Mouse (Mus musculus): Measurements from ENCODE around the gene Sult1c1. TPM values are rescaled to one million over a fixed set of nuclear protein-coding genes. Genes with fewer than 3 reads are reported as not detected.
"Not testable (repeated sequence)": the region's sequence is repeated elsewhere in the genome, so short reads cannot be mapped to it uniquely, and the experiment has no call there.

Sult1c1 gene
- not detected for total RNA-seq (2021)
- long read RNA-seq, experiment 1: 0 reads
- long read RNA-seq, experiment 2: 0 reads

- no peak for DNase-seq (ENCODE audit: low spot score in 2 of 2)
Measured at GRCm38 (mm10) chr17:53990574-53990973, at the start of gene Sult1c1. Gene Sult1c1 (minus strand): TSS chr17:53990674.

- peak; percentile 13 to 50 for DNase-seq (ENCODE audit: low spot score in 2 of 2)
Measured at GRCm38 (mm10) chr17:54014204-54014603, 23.7 kb upstream of the Sult1c1 start.

GRCm38 (mm10) chr17:54011196-54011595 is 20.7 kb upstream of the Sult1c1 start:
- no peak for DNase-seq (ENCODE audit: low spot score in 2 of 2)

- not testable (repeated sequence) for DNase-seq (ENCODE audit: low spot score in 2 of 2)
Measured at GRCm38 (mm10) chr17:54010536-54010935, 20.1 kb upstream of the Sult1c1 start.

DNA sequence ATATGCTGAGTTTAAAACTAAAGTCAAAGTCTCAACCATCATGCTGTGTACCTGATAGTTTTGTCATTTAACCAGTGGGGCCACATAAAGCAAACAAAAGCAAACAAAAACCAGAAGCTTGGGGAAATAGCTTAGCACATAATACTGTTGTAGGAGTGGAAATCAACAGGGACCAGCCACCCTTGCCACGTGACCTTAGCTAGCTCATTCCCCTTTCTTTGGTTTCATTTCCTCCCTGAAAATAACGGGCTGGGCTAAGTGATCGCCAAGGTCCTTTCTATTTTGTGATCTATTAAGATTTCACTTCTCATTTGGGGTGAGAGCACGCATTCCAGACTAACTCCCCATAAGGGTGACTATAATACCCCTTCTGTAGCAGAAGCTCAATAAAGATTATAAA is 13.0 kb upstream of the Sult1c1 start:
- DNase-seq (ENCODE audit: low spot score in 2 of 2): no peak

DNA sequence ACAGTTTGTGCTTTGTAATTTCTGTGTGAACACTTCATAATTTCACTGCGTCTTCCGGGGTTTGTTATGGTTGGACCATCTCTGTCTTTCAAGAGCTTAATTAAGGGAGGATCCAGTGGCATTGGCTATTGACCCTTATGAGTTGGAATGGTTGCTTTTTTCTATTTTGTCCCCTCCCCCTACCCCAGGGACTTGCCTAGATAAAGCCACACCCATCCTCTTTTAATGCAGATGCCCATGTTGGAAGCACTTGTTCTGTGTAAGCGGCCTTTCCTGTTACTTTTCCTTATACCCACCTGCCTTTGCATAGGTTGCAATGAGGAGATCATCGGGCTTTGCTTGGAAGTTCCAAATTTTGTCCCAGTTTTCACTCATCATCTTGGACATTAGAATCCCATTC is 16.9 kb downstream of the Sult1c1 start:
- no peak for DNase-seq (ENCODE audit: low spot score in 2 of 2)

- no peak for DNase-seq (ENCODE audit: low spot score in 2 of 2)
Measured at GRCm38 (mm10) chr17:53941569-53942162, 48.8 kb downstream of the Sult1c1 start.

- no peak for DNase-seq (ENCODE audit: low spot score in 2 of 2)
Measured at GRCm38 (mm10) chr17:53940726-53941125, 49.7 kb downstream of the Sult1c1 start.

Other genes starting within 250 kb of the Sult1c1 start
- under 1 TPM in 1 of 2 experiments, not detected in 1; 0.18 TPM for gene Sult1c2, start 144.3 kb downstream of the Sult1c1 start, total RNA-seq (2021)

Data from layer of hippocampus, postnatal 14 days (tissue).